Comparison of ENCODE assay signal across 23 mouse cellular contexts in genomic region chr16:31286801-31287488, GRCm38 (mm10). TPM values are rescaled to one million over a fixed set of nuclear protein-coding genes. Genes with fewer than 3 reads are reported as not detected.
DNase-seq lines count a peak whose midpoint lies in the region; ATAC-seq and TF ChIP-seq lines count a peak whose summit lies in the region.
"Had no signal": no experiment of that assay in that cellular context is flagged by ENCODE, and none has a peak within 500 bp of the region (broad histone marks: within the 10 kb centered on the region; RNA-seq: fewer than 3 reads in every experiment).

No protein-coding gene starts in this region.

- no peak overlapping the region for H3K4me3 ChIP-seq in left cerebral cortex, adult 2 months
- H3K4me3 ChIP-seq: embryonic facial prominence, embryonic 15.5 days; erythroblast, embryonic 14.5 days; forebrain, embryonic 10.5 days; hindbrain, embryonic 13.5 days had no signal

- peak; percentile 72 for ATAC-seq in megakaryocyte progenitor cell, adult 5-6 weeks (replicated peaks; ENCODE audit: poor library complexity)
- ATAC-seq: activated CD4-positive, CD25-positive, alpha-beta regulatory T cell, adult 4 months; forebrain, embryonic 14.5 days; hindbrain, postnatal 0 days; Patski had no signal

- TF ChIP-seq CTCF in left cerebral cortex, adult 2 months (IDR thresholded peaks at IDR 0.05) = no peak

- intact Hi-C loops in left cerebral cortex, adult 2 months (cut with DNase I) = no loop called here
- intact Hi-C loops in heart, postnatal 25 days (cut with DNase I) = no loop called here

- DNase-seq in left cerebral cortex, adult 2 months (ENCODE audit: extremely low spot score in 1 of 2, low spot score in 2 of 2) = no peak
- no peak for DNase-seq in left cerebral cortex, adult 8-10 months (ENCODE audit: low spot score in 2 of 2)
- DNase-seq in testis, postnatal 10 days (ENCODE audit: low spot score) = peak; percentile 8
- no peak for DNase-seq in testis, postnatal 14 days (ENCODE audit: low spot score)
- DNase-seq in heart, postnatal 25 days (ENCODE audit: low spot score) = no peak
- DNase-seq in layer of hippocampus, postnatal 36 days = no peak
- DNase-seq: adrenal gland, postnatal 14 days; cerebellum, adult 11 months; cerebellum, adult 8-10 months; cerebellum, postnatal 14 days; embryo, embryonic 11 days; gastrocnemius, postnatal 10 days; heart, postnatal 10 days had no signal

- peak overlapping the region; percentile 70 for H3K27ac ChIP-seq in left cerebral cortex, adult 2 months
- H3K27ac ChIP-seq: embryonic facial prominence, embryonic 15.5 days; forebrain, embryonic 10.5 days; hindbrain, embryonic 13.5 days; hindbrain, postnatal 0 days had no signal

RNA-seq across cellular contexts. Expression of gene Ppp1r2, which starts 11.9 kb away (rescaled TPM):
- 100 to 1,000 TPM in 1 of 2 experiments, 10 to 100 TPM in 1; 92.8 to 107 TPM for total RNA-seq in left cerebral cortex, adult 2 months (2021)
- 100 to 1,000 TPM; 108 to 126 (median 124) TPM for total RNA-seq in left cerebral cortex, adult 8-10 months (2022)
- total RNA-seq in megakaryocyte progenitor cell, adult 5-6 weeks (2015) = 54.5 and 70.3 TPM in 2 replicates
- 49.6 and 51.7 TPM in 2 replicates for total RNA-seq in megakaryocyte progenitor cell, adult 5-6 weeks (2017)
- total RNA-seq in heart, postnatal 25 days (2021) = 10 to 100 TPM; 80.7 to 84.4 TPM
- 10 to 100 TPM; 92.4 to 97.8 TPM for total RNA-seq in layer of hippocampus, postnatal 36 days (2021)

RNA-seq across cellular contexts. Expression of gene Apod, which starts 27.7 kb away (rescaled TPM):
- total RNA-seq in left cerebral cortex, adult 2 months (2021) = 100 to 1,000 TPM; 125 to 160 TPM
- 100 to 1,000 TPM; 234 to 245 (median 236) TPM for total RNA-seq in left cerebral cortex, adult 8-10 months (2022)
- total RNA-seq in megakaryocyte progenitor cell, adult 5-6 weeks (2015) = not detected in 2 replicates
- total RNA-seq in megakaryocyte progenitor cell, adult 5-6 weeks (2017) = not detected in 2 replicates
- total RNA-seq in heart, postnatal 25 days (2021) = 1 to 10 TPM; 2.6 to 2.9 TPM
- total RNA-seq in layer of hippocampus, postnatal 36 days (2021) = 100 to 1,000 TPM; 103 to 127 TPM
- total RNA-seq: common myeloid progenitor, adult 5-6 weeks had no signal

Comparison
In these comparisons a context has a peak if more than half of its experiments do, and no peak if none do; other contexts are left out.
1. RNA of gene Apod, which starts 27.7 kb away (total RNA-seq): 234 to 245 TPM in left cerebral cortex, adult 8-10 months, 125 to 160 TPM in left cerebral cortex, adult 2 months and 103 to 127 TPM in layer of hippocampus, postnatal 36 days; 2.6 to 2.9 TPM in heart, postnatal 25 days and not detected in megakaryocyte progenitor cell, adult 5-6 weeks; every median in the first group is over 10 times any median in the second.